Mouse (Mus musculus) ZHBTc4 (cell line): Measurements from ENCODE around the gene Ier2.
A peak's percentile ranks its signal among the peaks of the same experiment; 100 is the strongest.
"Not testable (repeated sequence)": the region's sequence is repeated elsewhere in the genome, so short reads cannot be mapped to it uniquely, and the experiment has no call there.

ENCODE experiments used
- DNase-seq: peaks from one replicate; pipeline ENCODE4 v3.0.0-alpha.2; 2011; ENCODE audit warnings: low read depth, low spot score

Gene Ier2

GRCm38 (mm10) chr8:84640010-84640588, 22.6 kb downstream of the Ier2 start:
- no peak for DNase-seq

- peak; percentile 96 for DNase-seq
These were observed 23.3 kb downstream of the Ier2 start for GRCm38 (mm10) chr8:84639162-84640009.

GRCm38 (mm10) chr8:84638555-84639161, 24.0 kb downstream of the Ier2 start:
- DNase-seq, result no peak

- no peak for DNase-seq
These were observed 24.6 kb downstream of the Ier2 start for GRCm38 (mm10) chr8:84637946-84638554.

GRCm38 (mm10) chr8:84636051-84636691, 26.5 kb downstream of the Ier2 start:
- DNase-seq, result no peak

- no peak for DNase-seq
These were observed 27.1 kb downstream of the Ier2 start for GRCm38 (mm10) chr8:84635397-84636050.

GRCm38 (mm10) chr8:84634849-84635304, 27.8 kb downstream of the Ier2 start:
- DNase-seq, result no peak

GRCm38 (mm10) chr8:84633841-84634584, 28.6 kb downstream of the Ier2 start:
- peak; percentile 79 for DNase-seq

- DNase-seq, result peak; percentile 91
These were observed 30.8 kb downstream of the Ier2 start for GRCm38 (mm10) chr8:84631813-84632212.

- no peak for DNase-seq
These were observed 32.5 kb downstream of the Ier2 start for GRCm38 (mm10) chr8:84630145-84630544.

- peak; percentile 66 for DNase-seq
These were observed 33.1 kb downstream of the Ier2 start for GRCm38 (mm10) chr8:84629586-84629985.

GRCm38 (mm10) chr8:84623425-84623824, 39.2 kb downstream of the Ier2 start:
- DNase-seq, result not testable (repeated sequence)

- peak; percentile 69 for DNase-seq
These were observed 41.5 kb downstream of the Ier2 start for GRCm38 (mm10) chr8:84621102-84621625.

GRCm38 (mm10) chr8:84617005-84617404, 45.6 kb downstream of the Ier2 start:
- DNase-seq, result no peak

- peak; percentile 35 for DNase-seq
These were observed 46.8 kb downstream of the Ier2 start for GRCm38 (mm10) chr8:84615666-84616485.

GRCm38 (mm10) chr8:84614512-84615223, 48.0 kb downstream of the Ier2 start:
- peak; percentile 76 for DNase-seq
